Mouse (Mus musculus): ENCODE measurements around the gene Phactr3.
A peak's percentile ranks its signal among the peaks of the same experiment; 100 is the strongest.

Phactr3 gene

DNA sequence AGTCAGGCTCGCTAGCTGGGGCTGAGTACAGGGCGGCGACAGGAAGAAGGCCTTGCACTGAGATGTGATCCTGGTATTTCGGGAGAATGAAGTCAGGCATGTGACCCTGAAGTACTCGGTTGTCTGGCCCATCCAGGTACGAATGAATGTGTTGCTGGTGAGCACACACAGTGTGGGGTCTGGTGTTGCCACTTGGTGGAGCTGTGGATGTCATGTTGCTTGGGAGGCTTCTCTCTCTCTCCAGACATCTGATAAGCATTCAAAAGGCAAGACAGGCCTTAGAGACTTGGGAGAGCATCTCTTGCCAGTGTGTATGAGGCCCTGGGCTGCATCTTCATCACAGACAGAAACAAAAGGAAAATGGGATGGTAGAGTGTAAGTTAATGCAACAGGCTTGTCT is 77.3 kb downstream of the Phactr3 start:
- DNase-seq = no peak

DNA sequence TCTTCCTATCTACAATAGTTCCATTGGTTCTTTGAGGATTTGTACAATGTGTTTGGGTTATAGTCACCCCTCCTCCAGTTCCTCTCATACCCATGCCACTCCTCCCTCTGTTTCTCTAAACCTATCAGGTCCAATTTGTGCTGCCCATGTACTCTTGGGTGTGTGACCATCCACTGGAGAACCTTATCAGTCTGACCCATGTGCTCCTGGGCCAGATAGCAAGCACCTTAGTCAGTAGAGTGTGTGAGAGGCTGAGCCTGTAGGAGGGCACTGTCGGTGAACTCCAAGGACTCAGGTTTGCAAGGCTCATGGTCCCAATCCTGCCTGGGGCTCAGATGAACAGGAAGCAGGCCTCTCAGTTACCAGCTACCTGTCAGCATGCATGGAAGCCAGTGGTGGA is 78.8 kb downstream of the Phactr3 start:
- no peak for DNase-seq

DNA sequence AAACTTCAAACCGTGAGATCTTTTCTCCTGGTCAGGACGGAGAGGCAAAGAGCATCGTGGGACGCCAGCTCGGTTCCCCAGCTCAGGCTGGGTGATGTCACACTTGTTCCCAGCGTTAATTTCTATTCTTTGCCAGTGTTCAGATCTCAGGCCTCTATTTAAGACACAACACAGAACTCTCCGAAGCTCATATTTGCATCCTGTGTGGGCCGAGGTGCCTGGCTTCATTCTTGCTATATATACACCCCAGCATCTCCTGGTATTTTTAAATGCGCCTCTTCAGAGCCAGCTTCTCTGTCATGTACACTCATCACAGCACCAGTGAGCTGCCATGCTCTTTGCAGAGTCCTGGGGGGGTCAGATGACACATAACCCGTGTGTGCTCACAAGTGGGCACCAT is 85.7 kb downstream of the Phactr3 start:
- DNase-seq = peak; percentile 62

DNA sequence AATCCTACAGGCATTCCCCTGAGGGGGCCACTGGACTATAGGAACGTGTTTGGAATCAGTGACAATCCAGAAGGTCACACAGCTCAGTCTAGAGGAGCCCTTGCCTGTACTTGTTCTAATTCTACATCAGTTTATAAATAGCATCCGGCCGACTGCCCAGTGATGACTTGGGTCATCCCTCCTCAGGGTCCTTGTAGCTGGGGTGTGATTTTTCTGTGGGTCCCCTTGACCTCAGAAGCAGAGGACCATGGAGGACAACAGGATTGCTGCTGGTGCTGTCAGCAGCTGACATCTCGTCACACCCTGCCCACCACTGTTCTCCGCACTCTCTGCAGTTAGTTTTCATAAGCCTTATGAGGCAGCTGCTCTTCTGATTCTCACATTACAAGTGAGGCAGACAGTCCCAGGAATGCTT is 89.4 kb downstream of the Phactr3 start:
- no peak for DNase-seq

DNA sequence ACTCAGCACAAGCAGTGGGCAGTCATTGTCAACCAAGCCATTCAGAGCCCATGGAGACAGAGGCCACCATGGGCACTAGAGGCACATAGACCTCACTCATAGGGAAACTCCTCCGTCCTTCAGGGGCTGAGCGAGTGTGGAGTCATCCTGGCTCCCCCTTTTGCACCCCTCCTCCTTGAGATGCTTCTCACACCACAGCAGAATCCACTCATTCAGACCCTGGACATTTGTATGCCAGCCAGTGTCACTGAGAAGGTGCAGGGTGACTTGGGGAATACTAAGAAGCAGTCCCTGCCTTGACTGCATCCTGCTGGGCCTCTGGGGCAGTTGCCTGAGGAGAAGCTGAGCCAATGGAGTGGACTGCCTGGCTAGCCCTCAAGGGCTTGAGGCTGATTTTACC is 95.1 kb downstream of the Phactr3 start:
- no peak for DNase-seq

DNA sequence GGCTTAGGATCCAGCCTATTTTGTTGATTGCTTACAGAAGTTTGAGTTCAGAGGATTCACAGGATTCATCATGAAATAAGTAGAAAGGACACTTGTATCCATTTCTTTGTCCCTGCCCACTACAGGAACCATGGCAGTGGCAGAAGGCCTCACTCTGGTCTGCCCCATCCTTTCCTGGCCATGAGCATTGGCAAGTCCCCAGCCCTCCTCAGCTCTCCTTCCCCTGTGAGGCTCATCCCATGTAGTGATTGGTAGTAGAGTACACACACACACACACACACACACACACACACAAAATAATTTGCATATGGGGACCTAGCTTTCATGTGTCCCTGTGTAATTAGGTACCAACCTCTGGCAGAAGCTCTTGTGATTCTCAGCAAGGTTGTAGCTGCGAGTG is 95.8 kb downstream of the Phactr3 start:
- no peak for DNase-seq

DNA sequence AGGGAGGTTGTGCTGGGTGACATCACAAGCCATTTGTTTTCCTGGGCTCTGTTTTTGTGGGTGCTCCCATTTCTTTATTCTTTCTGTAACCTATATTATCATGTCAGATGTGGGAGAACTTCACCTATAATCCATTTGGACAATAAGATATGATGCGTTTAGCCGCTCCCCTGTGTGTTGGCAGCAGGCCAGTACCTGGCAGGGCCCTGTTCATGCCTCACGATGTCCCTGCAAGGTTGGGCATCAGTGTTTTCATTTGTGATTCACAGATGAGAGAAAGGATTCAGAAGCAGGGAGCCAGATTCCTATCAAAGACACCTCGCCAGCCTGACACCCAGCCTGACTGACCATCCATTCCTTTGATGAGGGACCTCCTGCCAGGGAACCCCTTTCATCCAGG is 99.7 kb downstream of the Phactr3 start:
- no peak for DNase-seq

DNA sequence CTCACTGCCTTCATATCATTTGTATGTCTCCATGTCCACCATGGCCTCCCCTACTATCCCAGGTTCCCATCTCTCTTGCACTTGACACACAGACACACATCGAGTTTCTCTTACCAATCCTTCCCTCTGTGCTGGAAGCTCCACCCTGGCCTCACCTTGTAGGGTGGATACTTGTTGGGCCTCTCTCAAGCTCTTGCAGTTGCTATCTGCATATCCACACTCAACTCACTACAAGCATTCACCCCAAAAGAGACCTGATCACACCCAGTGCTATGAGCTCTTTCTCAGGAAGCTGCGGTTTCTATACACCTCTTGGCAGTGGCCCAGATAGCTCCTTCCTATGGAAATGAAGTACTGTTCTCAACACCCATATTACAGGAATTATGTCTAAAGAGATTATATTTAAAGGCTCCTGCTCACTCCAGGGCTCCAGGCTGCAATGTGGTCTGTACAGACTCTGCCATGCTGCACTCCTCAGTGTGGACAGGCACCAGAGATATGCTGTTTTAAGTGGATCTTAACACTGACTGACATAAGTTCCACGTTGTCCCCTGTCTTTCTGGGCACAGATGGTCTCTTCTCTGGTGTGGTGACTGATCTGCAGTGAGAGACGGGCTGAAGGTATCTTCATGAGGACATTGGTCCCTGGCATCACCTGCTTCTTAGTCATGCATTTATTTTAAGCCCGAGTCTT is 100.8 kb downstream of the Phactr3 start:
- no peak for DNase-seq

DNA sequence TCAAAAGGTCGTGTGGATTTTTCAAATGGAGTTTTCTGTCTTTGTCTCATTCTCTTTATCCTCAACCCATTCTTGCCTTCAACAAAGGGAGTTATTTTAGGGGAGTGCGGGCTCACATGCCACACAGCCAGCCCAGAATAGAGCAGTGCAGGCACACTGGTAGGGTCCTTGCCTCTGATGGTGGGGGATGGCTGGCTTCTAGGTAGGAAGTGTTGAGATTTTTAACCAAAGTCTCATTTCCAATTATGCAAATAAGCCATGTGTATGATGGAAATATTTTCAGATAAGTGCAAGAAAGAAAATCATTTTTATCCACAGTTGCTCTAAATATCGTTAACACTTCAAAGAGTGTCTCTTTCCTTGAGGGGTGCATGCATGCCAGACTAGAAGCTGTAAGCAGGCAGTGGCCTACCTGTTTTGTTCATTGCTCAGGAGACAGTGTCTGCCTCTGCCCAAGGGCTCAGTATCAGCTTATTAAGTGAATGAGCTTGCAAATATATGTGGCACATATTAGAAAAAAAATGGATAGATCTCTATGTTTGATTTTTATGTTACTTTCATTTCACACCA is 101.5 kb downstream of the Phactr3 start:
- no peak for DNase-seq

DNA sequence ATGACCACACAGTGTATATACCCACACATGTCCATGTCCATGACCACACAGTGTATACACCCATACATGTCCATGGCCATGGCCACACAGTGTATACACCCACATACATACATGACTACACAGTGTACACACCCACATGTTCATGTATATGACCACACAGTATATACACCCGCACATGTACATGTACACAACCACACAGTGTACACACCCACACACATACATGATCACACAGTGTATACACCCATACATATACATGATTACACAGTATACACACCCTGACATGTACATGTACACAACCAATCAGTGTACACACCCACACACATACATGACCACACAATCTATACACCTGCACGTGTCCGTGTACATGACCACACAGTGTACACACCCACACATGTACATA is 102.2 kb downstream of the Phactr3 start:
- DNase-seq = no peak

DNA sequence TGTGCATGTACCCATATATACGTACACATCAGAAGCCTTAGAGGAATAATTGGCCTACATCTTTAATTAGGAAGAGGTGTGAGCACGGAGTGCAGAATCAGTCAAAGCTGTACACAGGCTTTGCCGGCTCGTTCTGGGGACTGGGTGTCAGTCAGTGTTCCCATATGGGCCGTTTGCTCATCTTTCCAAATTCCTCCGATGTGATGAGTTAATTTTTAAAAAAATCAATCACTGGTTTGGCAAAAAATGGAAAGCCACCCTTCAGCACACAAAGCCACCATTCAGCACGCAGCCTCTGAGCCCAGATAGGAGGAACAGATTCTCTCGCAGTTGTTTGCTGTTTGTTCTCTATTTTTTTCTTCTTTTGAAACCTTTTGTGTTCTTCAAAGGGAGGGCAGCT is 110.5 kb downstream of the Phactr3 start:
- DNase-seq = no peak

DNA sequence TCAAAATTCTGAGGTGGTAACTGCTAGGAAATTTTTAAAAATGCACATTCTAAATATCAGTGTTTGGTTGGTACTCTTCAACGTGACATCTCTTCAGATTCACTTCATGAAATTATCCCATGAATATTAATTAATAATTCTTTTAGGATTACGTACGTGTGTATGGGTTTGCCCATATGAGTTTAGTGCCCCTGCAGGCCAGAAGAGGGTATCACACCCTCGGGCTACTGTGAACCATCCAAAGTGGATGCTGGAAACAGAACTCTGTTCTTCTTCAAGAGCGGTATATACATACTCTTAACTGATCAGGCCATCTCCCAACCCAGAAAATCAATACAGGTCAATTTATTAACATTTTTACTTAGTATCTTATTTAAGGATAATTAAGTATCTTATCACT is 114.7 kb downstream of the Phactr3 start:
- DNase-seq = no peak

DNA sequence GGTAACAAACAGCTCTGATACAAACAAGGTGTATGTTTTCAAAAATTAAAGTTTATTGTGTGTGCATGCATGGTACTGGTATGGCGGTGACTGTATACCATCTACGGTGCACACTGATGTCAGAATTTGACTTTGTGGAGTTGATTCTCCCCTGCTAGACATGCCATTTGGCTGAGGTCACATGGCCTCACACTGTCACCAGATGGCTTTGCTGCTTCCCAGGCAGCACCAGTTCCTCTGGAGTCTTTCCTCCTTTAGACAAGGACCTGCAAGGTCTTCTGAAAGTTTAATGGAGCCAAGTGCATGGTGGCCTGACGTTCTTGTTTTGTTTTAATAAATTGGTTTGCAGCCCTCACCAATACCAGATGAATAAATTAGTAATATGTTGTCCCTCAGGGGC is 118.3 kb downstream of the Phactr3 start:
- DNase-seq = no peak

DNA sequence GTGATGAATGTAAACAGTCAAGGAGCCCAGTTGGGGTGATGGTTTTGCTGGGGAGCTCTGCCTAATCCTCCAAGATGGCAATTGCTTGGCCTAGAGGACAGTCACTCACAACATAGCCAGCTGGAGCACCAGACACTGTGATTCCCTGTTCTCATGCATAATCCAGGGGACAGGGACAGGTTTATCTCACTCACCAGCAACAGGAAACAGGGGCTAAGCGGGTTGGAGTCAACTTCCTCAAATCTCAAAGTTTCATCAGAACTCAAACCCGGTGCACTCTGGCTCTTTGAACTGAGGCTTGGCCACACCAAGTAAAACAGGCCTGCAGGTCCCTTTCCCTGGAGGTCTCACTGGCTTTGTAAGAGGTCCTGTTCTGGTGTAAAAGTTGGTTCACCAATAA is 119.7 kb downstream of the Phactr3 start:
- no peak for DNase-seq

DNA sequence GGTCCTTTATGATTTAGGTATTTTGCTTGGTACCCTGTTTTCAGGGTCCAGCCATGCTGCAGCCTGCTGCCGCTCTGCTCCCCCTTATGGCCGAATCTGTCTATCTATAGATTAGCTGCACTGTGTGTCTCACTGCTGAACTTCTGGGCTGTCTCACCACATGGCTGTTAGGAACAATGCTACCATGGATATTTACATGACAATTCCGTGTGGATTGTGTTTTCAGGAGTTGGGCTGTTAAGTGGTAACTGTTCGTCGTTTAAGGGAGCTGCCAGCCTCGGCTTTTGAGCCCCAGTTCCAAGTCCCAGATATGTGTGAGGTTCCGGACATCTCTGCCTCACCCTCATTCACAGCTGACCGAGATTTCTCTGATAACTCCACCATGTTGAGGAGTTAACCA is 122.1 kb downstream of the Phactr3 start:
- DNase-seq = no peak

DNA sequence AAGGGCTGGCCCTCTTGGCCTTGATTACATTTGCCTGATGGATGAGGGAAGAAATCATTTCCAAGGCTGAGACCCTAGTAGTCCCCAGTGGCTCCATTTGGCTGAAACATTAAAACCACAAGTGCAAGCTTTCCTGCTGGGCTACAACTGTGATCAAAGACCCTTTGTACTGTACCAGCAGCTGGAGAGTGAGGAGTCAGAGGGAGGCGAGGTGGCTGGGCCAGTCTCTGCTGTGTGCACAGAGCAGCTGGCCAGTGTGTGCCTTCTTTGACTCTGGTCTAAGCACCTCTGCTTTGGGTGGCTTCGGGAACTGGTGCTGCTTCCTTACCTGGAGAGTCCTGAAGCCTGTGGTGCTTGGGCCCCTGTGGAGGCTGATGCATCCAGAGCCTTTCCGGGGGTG is 122.6 kb downstream of the Phactr3 start:
- no peak for DNase-seq

DNA sequence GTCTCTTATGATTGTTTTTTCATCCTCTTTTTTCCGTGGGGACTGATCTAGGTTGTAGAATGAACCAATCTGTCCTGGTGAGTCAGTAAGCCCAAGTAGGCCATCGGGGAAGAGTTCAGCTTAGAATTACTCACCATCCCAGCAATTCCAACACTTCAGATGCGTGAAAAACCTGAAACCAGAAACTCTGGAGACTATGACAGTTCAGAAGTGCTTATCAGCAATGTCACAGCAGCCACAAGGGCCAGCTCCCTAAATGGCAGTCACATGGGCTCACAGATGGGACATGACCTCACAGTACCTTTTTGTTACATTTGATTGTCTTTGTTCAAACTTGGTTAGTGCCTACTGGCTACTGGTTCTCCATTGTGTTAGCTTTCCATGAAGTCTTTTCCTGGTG is 124.2 kb downstream of the Phactr3 start:
- no peak for DNase-seq

DNA sequence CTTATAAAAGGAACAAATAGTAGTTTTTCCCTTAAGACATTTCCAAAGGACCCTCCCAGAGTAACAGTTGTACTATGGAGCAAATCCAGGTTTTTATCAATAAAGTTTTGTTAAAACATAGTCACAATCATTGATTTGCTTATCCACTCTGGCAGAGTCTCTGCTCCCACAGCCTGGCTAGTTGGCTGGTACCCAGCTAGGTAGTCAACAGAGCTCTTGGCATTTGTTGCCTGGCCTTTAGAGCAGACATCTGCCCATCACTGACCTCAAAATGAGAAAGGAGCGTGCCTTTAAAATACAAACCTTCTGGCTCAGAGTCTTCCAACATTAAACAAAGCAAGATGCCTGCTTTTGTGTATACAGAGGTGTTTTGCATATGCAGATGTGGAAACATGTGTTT is 126.1 kb downstream of the Phactr3 start:
- no peak for DNase-seq

DNA sequence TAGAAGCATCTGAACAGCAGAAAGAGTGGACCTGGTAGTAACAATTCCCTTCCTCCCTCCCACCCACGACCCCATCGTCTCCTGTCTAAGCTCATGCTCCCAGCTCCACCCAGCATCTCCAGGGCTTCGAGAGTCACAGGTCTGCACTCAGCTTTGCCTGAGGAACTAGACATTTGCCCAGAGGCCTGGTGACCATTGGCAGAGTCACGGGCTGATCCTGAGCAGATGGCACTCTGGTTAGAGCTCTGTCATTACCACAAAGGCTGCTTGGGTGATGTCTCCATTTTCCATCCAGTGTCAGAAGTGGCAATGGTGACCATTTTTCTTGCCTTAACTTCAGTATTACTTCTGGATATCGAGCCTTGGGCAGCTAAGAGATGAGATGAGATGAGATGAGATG is 127.1 kb downstream of the Phactr3 start:
- no peak for DNase-seq

DNA sequence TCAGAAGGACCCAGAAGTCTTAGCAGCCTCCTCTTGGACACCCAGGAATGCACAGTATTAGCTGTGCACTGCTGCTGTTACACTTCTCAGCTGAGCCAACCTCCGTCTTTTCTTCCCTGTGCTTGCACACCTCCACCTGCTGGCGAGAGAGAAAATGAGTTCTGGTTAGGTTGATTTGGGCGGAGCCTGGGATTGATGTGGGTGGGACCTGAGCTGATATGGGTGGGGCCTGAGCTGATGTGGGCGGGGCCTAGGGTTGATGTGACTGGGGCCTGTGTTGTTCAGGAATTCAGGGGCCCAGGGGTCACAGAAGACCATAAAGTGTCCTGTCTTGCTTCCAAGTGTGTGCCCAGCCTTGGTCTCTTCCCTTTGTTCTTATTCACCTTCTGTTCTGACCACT is 128.0 kb downstream of the Phactr3 start:
- no peak for DNase-seq

DNA sequence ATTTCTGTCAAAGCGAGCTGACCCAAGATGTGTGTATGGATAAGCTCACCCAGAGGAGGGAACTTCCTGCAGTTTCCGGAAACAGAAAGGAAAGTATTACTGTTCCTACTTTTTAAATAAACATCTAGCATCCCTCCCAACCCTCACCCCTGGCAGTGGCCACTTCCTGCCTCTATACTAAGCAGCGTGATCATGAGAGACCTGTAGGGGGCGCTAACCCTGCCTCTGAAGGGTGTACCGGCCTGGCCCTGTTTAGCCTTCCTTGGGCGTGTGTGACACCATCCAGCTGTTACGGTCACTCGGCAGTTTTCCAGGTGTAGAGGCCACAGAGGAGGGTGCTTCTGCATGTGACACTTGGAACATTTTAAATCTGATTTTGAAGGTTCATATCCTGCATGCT is 128.5 kb downstream of the Phactr3 start:
- DNase-seq = no peak

DNA sequence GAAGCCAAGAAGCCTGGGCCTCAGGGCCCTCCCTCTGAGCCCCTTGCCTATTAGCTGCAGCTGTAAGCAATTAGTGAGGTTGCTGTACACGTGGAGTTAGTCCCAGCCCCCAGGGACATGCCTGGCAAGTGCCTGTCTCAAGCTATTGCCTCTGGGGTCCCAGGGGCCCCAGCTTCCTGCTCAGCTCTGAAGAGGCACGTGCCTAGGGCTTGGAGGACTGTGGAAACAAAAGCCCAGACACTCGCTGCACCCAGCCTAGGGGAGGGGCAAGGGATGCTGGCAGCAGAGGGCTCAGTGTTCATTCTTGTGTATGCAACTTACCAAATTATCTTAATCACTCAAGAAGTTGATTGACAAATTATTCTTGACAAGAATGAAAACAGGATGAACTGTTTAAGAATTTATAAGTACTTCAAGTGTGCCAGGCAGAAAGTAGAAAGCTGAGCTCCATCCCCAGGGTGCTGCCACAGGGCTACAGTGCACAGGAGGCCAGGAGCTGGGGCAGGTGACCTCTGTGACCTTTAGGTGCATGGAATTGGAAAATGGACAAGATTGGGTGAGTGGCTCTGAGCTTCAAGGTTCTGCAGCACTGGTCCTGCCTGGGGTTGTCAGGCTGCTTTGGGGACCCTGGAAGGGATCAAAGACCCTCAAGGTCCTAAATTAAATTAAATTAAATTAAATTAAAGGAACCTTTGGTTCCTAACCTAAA is 138.5 kb downstream of the Phactr3 start:
- no peak for DNase-seq

DNA sequence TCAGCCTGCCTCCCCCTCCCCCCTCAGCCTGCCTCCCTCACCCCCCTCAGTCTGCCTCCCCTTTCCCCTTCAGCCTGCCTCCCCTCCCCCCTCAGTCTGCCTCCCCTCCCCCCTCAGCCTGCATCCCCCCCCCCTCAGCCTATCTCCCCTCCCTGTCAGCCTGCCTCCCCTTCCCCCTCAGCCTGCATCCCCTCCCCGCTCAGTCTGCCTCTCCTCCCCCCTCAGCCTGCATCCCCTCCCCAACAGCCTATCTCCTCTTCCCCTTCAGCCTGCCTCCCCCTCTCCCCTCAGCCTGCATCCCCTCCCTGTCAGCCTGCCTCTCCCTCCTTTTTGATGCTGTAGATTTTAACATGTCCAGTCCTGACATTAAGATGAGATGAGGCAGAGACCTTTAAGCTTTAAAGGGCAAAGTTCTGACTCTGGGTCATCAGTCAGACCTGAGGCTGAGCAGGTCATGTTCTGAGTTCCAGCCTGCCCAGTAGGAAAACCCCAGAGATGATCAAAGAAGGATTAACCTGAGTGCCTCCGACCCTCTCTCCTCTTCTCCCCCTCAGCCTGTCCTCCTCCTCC is 139.3 kb downstream of the Phactr3 start:
- DNase-seq = no peak

DNA sequence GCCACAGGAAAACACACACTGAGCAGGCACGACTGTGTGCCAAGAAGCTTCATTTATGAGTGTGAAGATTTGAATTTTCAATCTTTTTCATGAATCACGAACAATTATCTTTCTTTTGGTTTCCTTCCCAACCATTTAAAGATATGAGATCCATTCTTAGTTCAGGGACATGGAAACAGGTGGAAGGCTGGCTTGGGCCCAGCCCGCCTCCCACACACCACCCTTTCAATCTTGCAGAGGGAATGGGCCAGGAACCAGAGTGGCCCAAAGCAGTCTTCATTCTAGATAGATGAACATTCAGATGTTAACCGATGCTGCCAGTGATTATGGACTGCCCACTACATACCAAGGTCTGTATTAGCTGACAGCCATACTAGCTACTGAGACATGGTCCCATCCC is 144.3 kb downstream of the Phactr3 start:
- DNase-seq = peak; percentile 54

Measured in right cerebral cortex, postnatal 25 days (tissue).